Mouse (Mus musculus): Measurements from ENCODE around the gene Ssbp3.

The Ssbp3 gene

GRCm38 (mm10) chr4:106910201-106911172 is at the start of gene Ssbp3:
Ssbp3 (plus strand) TSS chr4:106910701.
- DNase-seq = peak; percentile 73

- DNase-seq = no peak
Measured at GRCm38 (mm10) chr4:106861871-106862270, 48.6 kb upstream of the Ssbp3 start.

- peak; percentile 46 for DNase-seq
Measured at GRCm38 (mm10) chr4:106862317-106862716, 48.2 kb upstream of the Ssbp3 start.

GRCm38 (mm10) chr4:106862767-106863370 is 47.6 kb upstream of the Ssbp3 start:
- no peak for DNase-seq

- no peak for DNase-seq
Measured at GRCm38 (mm10) chr4:106865415-106866110, 44.9 kb upstream of the Ssbp3 start.

- no peak for DNase-seq
Measured at GRCm38 (mm10) chr4:106866381-106866780, 44.1 kb upstream of the Ssbp3 start.

- peak; percentile 38 for DNase-seq
Measured at GRCm38 (mm10) chr4:106866845-106867244, 43.7 kb upstream of the Ssbp3 start.

- no peak for DNase-seq
Measured at GRCm38 (mm10) chr4:106868737-106869438, 41.6 kb upstream of the Ssbp3 start.

GRCm38 (mm10) chr4:106869539-106869951 is 41.0 kb upstream of the Ssbp3 start:
- no peak for DNase-seq

- DNase-seq = no peak
Measured at GRCm38 (mm10) chr4:106870556-106870955, 39.9 kb upstream of the Ssbp3 start.

GRCm38 (mm10) chr4:106874501-106874900 is 36.0 kb upstream of the Ssbp3 start:
- DNase-seq = no peak

- no peak for DNase-seq
Measured at GRCm38 (mm10) chr4:106881101-106881500, 29.4 kb upstream of the Ssbp3 start.

- no peak for DNase-seq
Measured at GRCm38 (mm10) chr4:106883149-106883548, 27.4 kb upstream of the Ssbp3 start.

GRCm38 (mm10) chr4:106886307-106887085 is 24.0 kb upstream of the Ssbp3 start:
- no peak for DNase-seq

- no peak for DNase-seq
Measured at GRCm38 (mm10) chr4:106896086-106896485, 14.4 kb upstream of the Ssbp3 start.

GRCm38 (mm10) chr4:106898923-106899322 is 11.6 kb upstream of the Ssbp3 start:
- no peak for DNase-seq

GRCm38 (mm10) chr4:106899471-106899870 is 11.0 kb upstream of the Ssbp3 start:
- DNase-seq = no peak

- DNase-seq = no peak
Measured at GRCm38 (mm10) chr4:106900718-106901117, 9.8 kb upstream of the Ssbp3 start.

- no peak for DNase-seq
Measured at GRCm38 (mm10) chr4:106901610-106902009, 8.9 kb upstream of the Ssbp3 start.

- no peak for DNase-seq
Measured at GRCm38 (mm10) chr4:106902157-106902556, 8.3 kb upstream of the Ssbp3 start.

- no peak for DNase-seq
Measured at GRCm38 (mm10) chr4:106905898-106906297, 4.6 kb upstream of the Ssbp3 start.

All from lung, postnatal 14 days (tissue).